Mouse (Mus musculus): Measurements from ENCODE around the gene Klb.

Gene Klb

GRCm38 (mm10) chr5:65354097-65354496 is 6.0 kb downstream of the Klb start:
- peak; percentile 80 for TF ChIP-seq GATA4 (IDR thresholded peaks at IDR 0.05; ENCODE audit: insufficient replicate concordance, low read length)

- TF ChIP-seq GATA4 (IDR thresholded peaks at IDR 0.05; ENCODE audit: insufficient replicate concordance, low read length): no peak
Observed at GRCm38 (mm10) chr5:65354985-65355384, 6.9 kb downstream of the Klb start.

- no peak for TF ChIP-seq GATA4 (IDR thresholded peaks at IDR 0.05; ENCODE audit: insufficient replicate concordance, low read length)
Observed at GRCm38 (mm10) chr5:65356851-65357250, 8.7 kb downstream of the Klb start.

- no peak for TF ChIP-seq GATA4 (IDR thresholded peaks at IDR 0.05; ENCODE audit: insufficient replicate concordance, low read length)
Observed at GRCm38 (mm10) chr5:65357771-65358170, 9.7 kb downstream of the Klb start.

- peak; percentile 89; the same call in 1 of the 2 replicates for TF ChIP-seq GATA4 (IDR thresholded peaks at IDR 0.05; ENCODE audit: insufficient replicate concordance, low read length)
Observed at GRCm38 (mm10) chr5:65367837-65368236, 19.7 kb downstream of the Klb start.

- no peak for TF ChIP-seq GATA4 (IDR thresholded peaks at IDR 0.05; ENCODE audit: insufficient replicate concordance, low read length)
Observed at GRCm38 (mm10) chr5:65371551-65371950, 23.4 kb downstream of the Klb start.

GRCm38 (mm10) chr5:65374746-65375145 is 26.6 kb downstream of the Klb start:
- no peak for TF ChIP-seq GATA4 (IDR thresholded peaks at IDR 0.05; ENCODE audit: insufficient replicate concordance, low read length)

- no peak for TF ChIP-seq GATA4 (IDR thresholded peaks at IDR 0.05; ENCODE audit: insufficient replicate concordance, low read length)
Observed at GRCm38 (mm10) chr5:65385704-65386103, 37.6 kb downstream of the Klb start.

- TF ChIP-seq GATA4 (IDR thresholded peaks at IDR 0.05; ENCODE audit: insufficient replicate concordance, low read length): no peak
Observed at GRCm38 (mm10) chr5:65387008-65387867, 39.1 kb downstream of the Klb start.

GRCm38 (mm10) chr5:65390648-65391644 is 42.8 kb downstream of the Klb start, which contains the start of the genes Rpl9 and Lias:
TSS of gene Rpl9 (minus strand) at chr5:65391444.
TSS of gene Lias (plus strand) at chr5:65391497.
- peak; percentile 73; the same call in 1 of the 2 replicates for TF ChIP-seq GATA4 (IDR thresholded peaks at IDR 0.05; ENCODE audit: insufficient replicate concordance, low read length)

GRCm38 (mm10) chr5:65391753-65392152 is 43.6 kb downstream of the Klb start:
- TF ChIP-seq GATA4 (IDR thresholded peaks at IDR 0.05; ENCODE audit: insufficient replicate concordance, low read length): no peak

GRCm38 (mm10) chr5:65394425-65394824 is 46.3 kb downstream of the Klb start:
- no peak for TF ChIP-seq GATA4 (IDR thresholded peaks at IDR 0.05; ENCODE audit: insufficient replicate concordance, low read length)

- TF ChIP-seq GATA4 (IDR thresholded peaks at IDR 0.05; ENCODE audit: insufficient replicate concordance, low read length): no peak
Observed at GRCm38 (mm10) chr5:65401251-65401994, 53.3 kb downstream of the Klb start.

- no peak for TF ChIP-seq GATA4 (IDR thresholded peaks at IDR 0.05; ENCODE audit: insufficient replicate concordance, low read length)
Observed at GRCm38 (mm10) chr5:65407989-65408388, 59.9 kb downstream of the Klb start.
